Mouse (Mus musculus): ENCODE measurements around the gene Olfr70.

GRCm38 (mm10) chr4:43696561-43696960 is 4.0 kb downstream of the Olfr70 start:
- TF ChIP-seq USF1 (IDR thresholded peaks at IDR 0.05; ENCODE audit: low read depth): no peak
- TF ChIP-seq POLR2A (IDR thresholded peaks at IDR 0.05; ENCODE audit: insufficient read length, low read depth): no peak
- peak in 1 of 3 experiments; percentile 23 for TF ChIP-seq MYOG (IDR thresholded peaks at IDR 0.05; ENCODE audit: control insufficient read depth in 1 of 3, insufficient read depth in 1 of 3, insufficient read length in 2 of 3, low read depth in 2 of 3)
- no peak for TF ChIP-seq POLR2AphosphoS2 (IDR thresholded peaks at IDR 0.05; ENCODE audit: insufficient read length, low read depth)
- no peak for TF ChIP-seq TCF12 (IDR thresholded peaks at IDR 0.05; ENCODE audit: insufficient read depth, poor library complexity, severe bottlenecking)
- no peak for TF ChIP-seq MAX (IDR thresholded peaks at IDR 0.05; ENCODE audit: low read depth)
